Mouse (Mus musculus) lung, embryonic 15.5 days (tissue): ENCODE data around the gene Macf1. TPM values are rescaled to one million over a fixed set of nuclear protein-coding genes. Genes with fewer than 3 reads are reported as not detected.

Experiments
- ATAC-seq: fragments of 200-750 bp; cut with Nextera tagmentation; 2 replicates; pipeline ENCODE4 v1.8.0; 2017; ENCODE audit warnings: moderate number of reproducible peaks, borderline replicate concordance; ENCODE audit not compliant: low FRiP score, low TSS enrichment; ENCODE audit errors: extremely low read depth
- H3K27ac ChIP-seq: fragments of 300-500 bp; sonication (generic); 2 replicates; pipeline ENCODE4 v1.5.1; 2015; ENCODE audit warnings: moderate library complexity, mild to moderate bottlenecking, inconsistent platforms
- H3K27me3 ChIP-seq: fragments of 300-500 bp; sonication (generic); 2 replicates; pipeline ENCODE4 v1.6.1; 2015; ENCODE audit warnings: inconsistent platforms
- H3K36me3 ChIP-seq: fragments of 300-500 bp; sonication (generic); 2 replicates; pipeline ENCODE4 v1.6.1; 2015; ENCODE audit warnings: inconsistent platforms
- H3K4me1 ChIP-seq: fragments of 300-500 bp; sonication (generic); 2 replicates; pipeline ENCODE4 v1.6.1; 2015; ENCODE audit warnings: inconsistent platforms
- H3K4me2 ChIP-seq: fragments of 300-500 bp; sonication (generic); 2 replicates; pipeline ENCODE4 v1.6.1; 2015; ENCODE audit warnings: inconsistent platforms, mild to moderate bottlenecking, moderate library complexity
- H3K4me3 ChIP-seq: fragments of 300-500 bp; sonication (generic); 2 replicates; pipeline ENCODE4 v1.5.1; 2015; ENCODE audit warnings: mild to moderate bottlenecking, inconsistent platforms
- H3K9ac ChIP-seq: fragments of 300-500 bp; sonication (generic); 2 replicates; pipeline ENCODE4 v1.6.1; 2015; ENCODE audit warnings: inconsistent platforms
- H3K9me3 ChIP-seq: fragments of 300-500 bp; sonication (generic); 2 replicates; pipeline ENCODE4 v1.6.1; 2016; ENCODE audit warnings: inconsistent platforms
- WGBS: fragments of 180-500 bp; shearing (Covaris S2); methylation state at CpG from one replicate; pipeline ENCODE4 v1.1.7; 2015; 5-methylcytosine and 5-hydroxymethylcytosine counted together
- polyA plus RNA-seq: library from polyadenylated mRNA; unstranded; fragments of >200 nt; fragmentation: Nextera tagmentation; extraction: Ambion mirVana; gene quantifications from 2 replicates; pipeline ENCODE4 v1.2.1, GENCODE M21; 2015

Macf1 gene
- polyA plus RNA-seq, 1 experiment from 2014 or later: 73.1 TPM

DNA sequence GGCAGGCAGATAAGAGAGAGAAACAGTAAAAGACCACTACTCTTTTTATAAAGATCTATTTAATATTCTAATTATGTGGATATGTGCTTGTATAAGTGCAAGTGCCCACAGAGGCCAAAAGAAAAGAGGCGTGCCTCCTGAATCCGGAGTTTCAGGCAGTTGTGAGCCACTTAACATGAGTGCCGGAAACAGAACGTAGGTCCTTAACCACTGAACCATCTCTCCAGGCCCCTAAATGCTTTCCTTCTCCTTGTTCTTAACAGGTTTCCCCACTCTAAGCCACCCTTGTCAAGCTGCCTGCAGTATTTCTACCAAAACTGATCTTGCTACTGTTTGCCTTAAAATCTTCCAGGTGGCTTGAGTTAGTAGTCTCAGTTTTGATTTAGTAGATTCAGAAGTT is 123.3 kb downstream of the Macf1 start:
- H3K4me2 ChIP-seq: no peak overlapping the region
- H3K9me3 ChIP-seq: no peaks in the 10 kb centered on the region
- H3K36me3 ChIP-seq: no peaks in the 10 kb centered on the region
- H3K4me3 ChIP-seq: no peak overlapping the region
- no peak for ATAC-seq
- WGBS: 74% methylated on average over 4 of the region's 4 CpGs
- H3K4me1 ChIP-seq: peaks cover 38% of the 10 kb centered on the region
- no peak overlapping the region for H3K9ac ChIP-seq
- H3K27ac ChIP-seq: 0 out of 2 replicates have a peak overlapping the region, but pooled peaks have one; percentile 19
- H3K27me3 ChIP-seq: no peaks in the 10 kb centered on the region

DNA sequence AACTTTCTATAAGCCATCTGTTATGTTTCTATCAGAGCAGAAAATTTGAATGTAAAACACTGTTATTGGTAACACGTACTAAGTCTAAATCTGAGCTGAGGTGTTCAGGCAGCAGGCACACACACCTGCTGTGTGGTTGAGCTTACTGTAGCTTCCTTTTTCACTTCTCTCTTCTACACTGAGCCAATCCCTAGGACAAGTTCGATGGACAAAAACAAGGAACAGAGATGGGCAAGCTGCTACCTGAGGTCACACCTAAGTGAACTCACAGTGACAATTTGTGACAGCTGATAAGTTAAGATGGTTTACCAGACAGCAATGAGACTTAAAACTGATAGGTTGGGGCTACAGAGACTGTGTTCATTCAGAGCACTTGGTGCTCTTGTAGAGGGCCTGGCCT is 125.7 kb downstream of the Macf1 start:
- Histone ChIP-seq H3K4me3 (no peak overlapping the region), H3K9ac (no peak overlapping the region), H3K36me3 (no peaks in the 10 kb centered on the region), H3K4me2 (no peak overlapping the region), H3K27me3 (no peaks in the 10 kb centered on the region), H3K4me1 (peaks cover 21% of the 10 kb centered on the region), H3K9me3 (no peaks in the 10 kb centered on the region), H3K27ac (no peak overlapping the region)
- no peak for ATAC-seq
- WGBS: 96% methylated on average over 2 of the region's 2 CpGs

DNA sequence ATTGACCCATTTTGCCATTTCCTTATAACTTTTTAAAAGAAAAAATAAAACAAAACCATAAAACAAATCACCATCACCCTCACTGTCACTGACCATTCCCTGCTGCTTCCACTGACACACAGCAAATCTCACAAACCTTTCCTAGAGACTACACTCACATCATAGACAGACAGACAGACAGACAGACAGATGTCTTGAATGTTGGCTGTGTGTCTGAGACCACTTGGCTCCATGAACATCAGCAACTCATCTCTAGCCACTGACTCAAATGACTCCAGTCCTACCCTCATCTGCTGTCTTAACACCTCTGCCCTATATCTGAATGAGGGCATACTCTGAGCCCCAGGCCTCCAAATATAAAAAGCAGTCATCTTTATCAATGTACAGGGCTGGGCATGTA is 128.9 kb downstream of the Macf1 start:
- Histone ChIP-seq H3K27me3 (no peaks in the 10 kb centered on the region), H3K4me3 (no peak overlapping the region), H3K4me2 (no peak overlapping the region), H3K9me3 (no peaks in the 10 kb centered on the region), H3K4me1 (peaks cover 10% of the 10 kb centered on the region), H3K36me3 (no peaks in the 10 kb centered on the region), H3K9ac (no peak overlapping the region), H3K27ac (no peak overlapping the region)
- no peak for ATAC-seq

DNA sequence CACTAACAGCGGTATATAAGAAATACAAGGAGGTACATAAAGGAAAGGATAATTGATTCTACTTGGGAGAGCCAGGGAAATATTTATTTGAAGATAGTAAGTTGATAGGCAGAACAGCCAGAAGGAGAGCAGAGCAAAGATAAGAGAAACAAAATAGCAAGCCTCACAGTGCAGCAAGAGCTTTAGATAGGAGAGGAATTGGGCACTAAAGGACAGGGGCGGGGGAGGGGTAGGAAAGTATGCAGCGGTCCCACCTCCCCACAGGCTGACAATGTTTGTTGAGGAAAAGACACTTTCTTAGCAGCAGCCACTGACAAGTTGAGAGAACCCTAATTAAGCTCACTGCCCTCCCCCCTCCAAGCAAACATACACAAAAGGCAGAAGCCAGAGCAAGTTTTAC is 131.5 kb downstream of the Macf1 start:
- H3K4me1 ChIP-seq: peaks cover 10% of the 10 kb centered on the region
- H3K36me3 ChIP-seq: 0 out of 2 replicates have a peak, but pooled peaks cover 5% of the 10 kb centered on the region
- no peak overlapping the region for H3K27ac ChIP-seq
- no peak overlapping the region for H3K9ac ChIP-seq
- 34% methylated on average over 3 of the region's 3 CpGs for WGBS
- H3K9me3 ChIP-seq: no peaks in the 10 kb centered on the region
- H3K4me3 ChIP-seq: no peak overlapping the region
- no peaks in the 10 kb centered on the region for H3K27me3 ChIP-seq
- no peak for ATAC-seq
- no peak overlapping the region for H3K4me2 ChIP-seq

DNA sequence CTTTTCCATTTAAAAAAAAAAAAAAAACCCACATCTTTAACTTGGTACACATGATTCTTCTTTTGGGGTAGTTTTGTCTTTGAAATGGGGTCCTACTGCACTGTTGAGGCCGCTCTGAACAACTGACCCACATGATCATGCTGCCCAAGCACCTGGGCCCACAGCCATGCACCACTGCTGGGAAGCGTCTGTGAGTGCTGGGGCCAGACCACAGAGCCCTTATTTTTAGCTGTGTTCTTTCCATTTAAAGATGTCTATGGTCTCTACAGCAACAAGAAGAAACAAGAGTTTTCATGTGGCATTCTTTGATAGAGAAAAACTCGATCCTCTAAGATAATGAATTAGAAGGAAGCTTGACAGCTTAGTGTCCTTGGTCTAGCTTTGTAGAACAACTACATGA is 135.8 kb downstream of the Macf1 start:
- Histone ChIP-seq H3K4me1 (peaks cover 4% of the 10 kb centered on the region; the same call in 1 of the 2 replicates), H3K9me3 (no peaks in the 10 kb centered on the region), H3K27me3 (no peaks in the 10 kb centered on the region), H3K36me3 (peaks cover 13% of the 10 kb centered on the region), H3K9ac (no peak overlapping the region), H3K27ac (no peak overlapping the region), H3K4me2 (no peak overlapping the region), H3K4me3 (no peak overlapping the region)
- ATAC-seq: no peak
- 86% methylated on average over 3 of the region's 3 CpGs for WGBS

DNA sequence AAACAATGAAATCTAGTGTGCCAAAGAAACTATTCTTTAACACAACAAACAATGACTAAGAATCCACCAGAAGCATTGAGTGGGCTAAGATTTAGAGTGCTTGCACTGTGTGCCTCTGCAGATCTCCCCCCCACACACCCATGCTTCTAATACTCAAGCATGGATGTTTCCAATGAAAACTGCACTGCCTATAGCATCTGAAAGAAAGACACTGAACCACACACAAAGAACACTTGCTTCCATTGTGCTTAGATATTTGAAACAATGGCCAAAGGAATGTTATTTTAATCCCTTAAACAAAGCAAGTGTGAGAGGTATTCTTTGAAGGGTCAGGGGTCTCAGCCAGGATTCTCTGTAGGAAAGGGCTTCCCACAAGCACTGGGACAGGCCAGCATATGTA is 140.5 kb downstream of the Macf1 start:
- Histone ChIP-seq H3K36me3 (peaks cover 10% of the 10 kb centered on the region), H3K9ac (no peak overlapping the region), H3K9me3 (no peaks in the 10 kb centered on the region), H3K4me2 (no peak overlapping the region), H3K27ac (no peak overlapping the region), H3K27me3 (no peaks in the 10 kb centered on the region), H3K4me3 (no peak overlapping the region), H3K4me1 (no peaks in the 10 kb centered on the region)
- no peak for ATAC-seq

DNA sequence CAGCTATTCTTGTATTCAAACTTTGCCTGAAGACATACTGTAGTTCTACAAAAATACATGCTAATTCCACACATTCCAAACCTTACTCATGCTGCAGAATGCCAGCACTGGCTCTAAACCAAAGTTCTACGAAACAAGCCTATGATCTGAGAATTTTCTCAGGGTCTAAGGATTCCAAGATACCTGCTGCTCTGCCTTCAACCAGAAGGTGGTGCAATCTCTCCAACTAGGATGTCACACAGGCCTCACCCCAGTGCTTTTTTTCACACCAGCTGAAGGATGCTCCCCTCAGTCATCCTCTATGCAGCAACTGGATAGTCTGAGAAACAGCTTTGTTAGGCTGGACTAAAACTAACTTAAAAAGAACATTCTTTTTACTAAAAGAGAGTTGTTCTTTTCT is 148.9 kb downstream of the Macf1 start:
- H3K4me1 ChIP-seq: no peaks in the 10 kb centered on the region
- H3K27ac ChIP-seq: no peak overlapping the region
- no peaks in the 10 kb centered on the region for H3K36me3 ChIP-seq
- 16% methylated on average over 1 of the region's 1 CpGs for WGBS
- no peak overlapping the region for H3K4me2 ChIP-seq
- H3K4me3 ChIP-seq: no peak overlapping the region
- no peak overlapping the region for H3K9ac ChIP-seq
- no peaks in the 10 kb centered on the region for H3K27me3 ChIP-seq
- no peaks in the 10 kb centered on the region for H3K9me3 ChIP-seq
- 0 out of 2 replicates have a peak, but pooled peaks have one; percentile 55 for ATAC-seq

DNA sequence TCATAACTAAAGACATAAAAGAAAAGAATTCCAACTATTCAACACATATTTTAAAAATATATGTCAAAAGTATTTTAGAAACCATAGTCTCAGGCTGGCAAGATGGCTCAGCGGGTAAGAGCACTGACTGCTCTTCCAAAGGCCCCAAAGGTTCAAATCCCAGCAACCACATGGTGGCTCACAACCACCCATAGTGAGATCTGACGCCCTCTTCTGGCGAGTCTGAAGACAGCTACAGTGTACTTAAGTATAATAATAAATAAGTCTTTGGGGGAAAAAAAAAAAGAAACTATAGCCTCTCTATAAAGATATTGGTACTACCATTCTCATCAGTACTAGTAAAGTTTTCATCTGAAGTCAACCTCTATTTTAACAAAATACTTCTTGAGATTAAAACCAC is 152.2 kb downstream of the Macf1 start:
- peaks cover 21% of the 10 kb centered on the region for H3K4me1 ChIP-seq
- no peaks in the 10 kb centered on the region for H3K9me3 ChIP-seq
- H3K27me3 ChIP-seq: no peaks in the 10 kb centered on the region
- no peaks in the 10 kb centered on the region for H3K36me3 ChIP-seq
- ATAC-seq: no peak
- H3K27ac ChIP-seq: no peak overlapping the region
- WGBS: 38% methylated on average over 3 of the region's 3 CpGs
- H3K4me3 ChIP-seq: no peak overlapping the region
- H3K4me2 ChIP-seq: no peak overlapping the region
- H3K9ac ChIP-seq: no peak overlapping the region

DNA sequence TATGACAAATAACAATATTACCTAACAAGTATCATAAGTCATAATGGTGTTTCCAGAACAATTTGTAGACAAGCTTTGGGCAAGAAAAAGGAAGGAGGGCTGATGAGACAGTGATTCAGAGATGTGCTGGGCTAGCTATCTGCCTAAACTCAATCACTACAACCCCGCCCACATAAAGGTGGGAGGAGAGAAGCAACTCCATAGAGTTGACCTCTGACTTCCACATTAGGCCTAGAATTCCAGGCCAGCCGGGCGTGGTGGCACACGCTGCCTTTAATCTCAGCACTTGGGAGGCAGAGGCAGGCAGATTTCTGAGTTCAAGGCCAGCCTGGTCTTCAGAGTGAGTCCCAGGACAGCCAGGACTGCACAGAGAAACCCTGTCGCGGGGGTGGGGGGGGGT is 153.2 kb downstream of the Macf1 start:
- Histone ChIP-seq H3K27ac (no peak overlapping the region), H3K9me3 (no peaks in the 10 kb centered on the region), H3K4me3 (no peak overlapping the region), H3K27me3 (no peaks in the 10 kb centered on the region), H3K4me2 (no peak overlapping the region), H3K4me1 (peaks cover 30% of the 10 kb centered on the region), H3K36me3 (no peaks in the 10 kb centered on the region), H3K9ac (no peak overlapping the region)
- ATAC-seq: no peak
- 91% methylated on average over 6 of the region's 6 CpGs for WGBS

DNA sequence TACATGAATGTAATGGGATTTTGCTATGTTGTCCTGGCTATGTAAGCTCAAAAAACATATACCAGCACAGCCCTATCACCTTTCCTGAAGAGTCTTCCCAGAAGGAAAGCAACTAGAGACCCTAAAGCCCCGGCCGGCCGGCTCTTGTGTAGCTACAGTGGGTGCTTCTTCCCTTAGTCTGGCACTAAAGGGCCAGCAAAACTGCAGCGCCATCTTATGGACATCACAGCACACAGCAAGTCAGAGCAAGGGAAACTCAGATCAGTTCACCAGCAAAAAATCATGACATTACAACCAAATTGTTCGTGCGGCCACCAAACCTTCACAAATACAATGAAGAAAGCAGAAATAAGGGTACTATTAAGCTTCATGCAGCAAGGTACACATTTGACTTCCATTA is 154.9 kb downstream of the Macf1 start:
- H3K4me2 ChIP-seq: no peak overlapping the region
- no peaks in the 10 kb centered on the region for H3K9me3 ChIP-seq
- H3K27me3 ChIP-seq: no peaks in the 10 kb centered on the region
- H3K4me3 ChIP-seq: no peak overlapping the region
- WGBS: 61% methylated on average over 6 of the region's 6 CpGs
- no peak for ATAC-seq
- peaks cover 33% of the 10 kb centered on the region for H3K4me1 ChIP-seq
- H3K36me3 ChIP-seq: no peaks in the 10 kb centered on the region
- no peak overlapping the region for H3K9ac ChIP-seq
- H3K27ac ChIP-seq: no peak overlapping the region

DNA sequence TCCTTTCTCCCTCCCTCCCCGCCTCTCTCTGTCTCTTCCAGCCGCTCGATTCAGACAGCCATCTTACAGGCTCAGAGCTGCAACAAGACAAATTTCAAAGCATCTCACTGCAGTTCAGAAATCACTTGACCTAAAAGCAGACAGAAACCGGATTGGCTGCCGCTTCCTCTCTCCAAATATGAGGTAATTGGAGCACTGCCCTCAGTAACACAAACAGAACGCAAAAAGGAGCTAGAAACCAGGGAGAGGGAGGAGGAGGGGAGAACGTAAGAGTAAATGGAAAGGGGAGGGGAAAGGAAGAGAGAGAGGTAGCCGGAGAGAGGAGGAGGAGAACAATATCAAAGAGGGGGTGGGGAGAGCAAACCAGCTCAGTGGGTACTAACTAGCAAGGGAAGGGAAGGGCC is 156.6 kb downstream of the Macf1 start:
- Histone ChIP-seq H3K4me2 (peak overlapping the region; percentile 49), H3K9ac (peak overlapping the region; percentile 25), H3K9me3 (no peaks in the 10 kb centered on the region), H3K4me3 (peak overlapping the region; percentile 24), H3K4me1 (peaks cover 43% of the 10 kb centered on the region), H3K36me3 (no peaks in the 10 kb centered on the region), H3K27me3 (no peaks in the 10 kb centered on the region), H3K27ac (peak overlapping the region; percentile 63)
- ATAC-seq: peak; percentile 57; the same call in 1 of the 2 replicates
- WGBS: 3% methylated on average over 8 of the region's 8 CpGs

DNA sequence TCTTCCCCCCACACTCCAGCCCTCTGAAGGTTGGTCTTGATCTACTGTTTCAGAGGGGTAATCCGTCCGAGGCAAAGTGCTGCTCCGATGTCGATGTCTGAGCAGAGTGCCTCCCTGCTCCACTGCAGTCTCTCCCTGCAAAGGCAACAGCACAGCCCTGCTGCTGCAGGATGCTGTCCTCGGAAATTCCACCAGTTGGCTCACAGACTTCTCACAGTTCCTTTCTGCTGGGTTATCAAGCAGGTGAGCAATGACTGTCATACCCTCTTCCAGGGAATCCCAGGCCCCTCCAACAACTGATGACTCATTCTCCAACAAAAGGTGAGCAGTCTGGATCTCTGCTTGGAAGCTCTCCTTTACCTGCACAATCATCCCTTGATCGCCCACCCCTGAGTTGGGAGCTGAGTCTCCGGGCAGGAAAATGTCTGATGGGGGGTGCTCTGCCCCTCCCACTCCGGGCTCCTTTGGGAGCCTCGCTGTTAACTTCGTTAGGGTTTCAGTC is 157.3 kb downstream of the Macf1 start:
- H3K9ac ChIP-seq: peak overlapping the region; percentile 25; the same call in 1 of the 2 replicates
- peaks cover 43% of the 10 kb centered on the region for H3K4me1 ChIP-seq
- peak overlapping the region; percentile 24 for H3K4me3 ChIP-seq
- no peaks in the 10 kb centered on the region for H3K9me3 ChIP-seq
- peak overlapping the region; percentile 49 for H3K4me2 ChIP-seq
- H3K27ac ChIP-seq: peak overlapping the region; percentile 63
- H3K27me3 ChIP-seq: no peaks in the 10 kb centered on the region
- WGBS: 34% methylated on average over 10 of the region's 10 CpGs
- no peaks in the 10 kb centered on the region for H3K36me3 ChIP-seq
- no peak for ATAC-seq

DNA sequence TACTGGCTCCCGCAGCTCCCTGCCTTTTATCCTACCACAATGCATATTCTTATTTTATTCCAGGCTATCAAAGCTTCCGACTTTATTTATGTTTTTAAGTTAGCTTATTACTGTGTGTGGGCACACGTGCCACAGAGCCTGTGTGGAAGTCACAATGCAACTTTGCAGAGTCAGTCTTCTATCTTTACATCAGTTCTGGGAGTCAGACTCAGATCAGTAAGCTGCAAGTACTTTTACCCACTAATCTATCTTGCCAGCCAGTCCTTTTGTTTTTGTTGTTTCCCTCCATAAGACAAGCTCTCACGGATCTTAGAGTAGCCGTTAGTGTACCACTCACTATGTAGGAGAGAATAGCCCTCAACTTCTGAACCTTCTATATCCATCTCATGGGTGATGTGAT is 159.4 kb downstream of the Macf1 start:
- H3K4me3 ChIP-seq: no peak overlapping the region
- no peak for ATAC-seq
- 82% methylated on average over 5 of the region's 5 CpGs for WGBS
- no peaks in the 10 kb centered on the region for H3K36me3 ChIP-seq
- no peaks in the 10 kb centered on the region for H3K9me3 ChIP-seq
- no peaks in the 10 kb centered on the region for H3K27me3 ChIP-seq
- peaks cover 43% of the 10 kb centered on the region for H3K4me1 ChIP-seq
- no peak overlapping the region for H3K27ac ChIP-seq
- no peak overlapping the region for H3K9ac ChIP-seq
- H3K4me2 ChIP-seq: no peak overlapping the region
